9 mouse cellular contexts compared by ENCODE assay signal in the genomic region with DNA sequence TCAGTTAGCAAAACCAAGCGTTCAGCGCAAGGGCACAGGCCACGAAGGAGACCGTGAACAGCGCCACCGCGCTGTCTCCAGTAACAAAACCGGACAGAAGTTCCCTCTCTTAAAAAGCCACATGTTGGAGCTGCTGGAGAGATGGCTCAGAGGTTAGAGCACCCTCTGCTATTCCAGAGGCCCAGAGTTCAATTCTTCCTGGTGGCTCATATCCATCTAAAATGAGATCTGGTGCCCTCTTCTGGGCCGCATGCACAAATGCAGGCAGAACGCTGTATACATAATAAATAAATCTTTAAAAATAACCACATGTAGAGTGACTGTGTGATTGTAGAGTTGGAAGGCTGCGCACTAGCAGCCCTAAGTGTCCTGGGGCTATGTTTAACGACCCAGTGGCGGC. TPM values are rescaled to one million over a fixed set of nuclear protein-coding genes. Genes with fewer than 3 reads are reported as not detected.
DNase-seq lines count a peak whose midpoint lies in the region; ATAC-seq and TF ChIP-seq lines count a peak whose summit lies in the region.
"Had no signal": no experiment of that assay in that cellular context is flagged by ENCODE, and none has a peak within 500 bp of the region (broad histone marks: within the 10 kb centered on the region; RNA-seq: fewer than 3 reads in every experiment).

No protein-coding gene starts in this region.

- peak overlapping the region; percentile 77 for H3K9ac ChIP-seq in ES-E14 (ENCODE audit: insufficient read depth, low read depth, low read length, poor library complexity, severe bottlenecking)
- H3K9ac ChIP-seq: neural tube, embryonic 12.5 days had no signal

- ATAC-seq in megakaryocyte-erythroid progenitor cell, adult 5-6 weeks (replicated peaks; ENCODE audit: low FRiP score, low TSS enrichment, poor library complexity, severe bottlenecking) = peak; percentile 58; the same call in 1 of the 2 replicates

- in situ Hi-C loops in ES-E14 (cut with MboI; ENCODE audit: low sequenced_read_pairs in 2 of 2, unreplicated experiment in 2 of 2) = no loop called here

- H3K27ac ChIP-seq in left cerebral cortex, adult 2 months = no peak overlapping the region
- H3K27ac ChIP-seq in ES-E14 (ENCODE audit: insufficient read depth, low read depth, low read length, poor library complexity, severe bottlenecking) = peak overlapping the region; percentile 100
- H3K27ac ChIP-seq: neural tube, embryonic 12.5 days had no signal

- no peak for DNase-seq in left cerebral cortex, adult 2 months (ENCODE audit: extremely low spot score in 1 of 2, low spot score in 2 of 2)
- DNase-seq in left cerebral cortex, postnatal 25 days (ENCODE audit: low spot score in 2 of 2) = no peak
- no peak for DNase-seq in ES-E14 (ENCODE audit: low read depth, low spot score)
- peak; percentile 32 for DNase-seq in brain, adult 2 months (ENCODE audit: low read depth, low spot score)
- DNase-seq in cerebellum, adult 11-12 months = no peak
- DNase-seq in left cerebral cortex, postnatal 10 days (ENCODE audit: extremely low spot score in 1 of 2, low spot score in 2 of 2) = no peak

- H3K36me3 ChIP-seq in ES-E14 (ENCODE audit: control insufficient read depth, insufficient read depth, low read length, poor library complexity, severe bottlenecking) = peaks cover 40% of the 10 kb centered on the region
- H3K36me3 ChIP-seq: neural tube, embryonic 12.5 days had no signal

- intact Hi-C loops in left cerebral cortex, adult 2 months (cut with DNase I) = no loop called here
- intact Hi-C loops in left cerebral cortex, postnatal 25 days (cut with DNase I) = no loop called here
- intact Hi-C loops in left cerebral cortex, postnatal 10 days (cut with DNase I) = loop anchor here (10.0 kb wide), 1 partner anchor 219 kb away; no protein-coding TSS in a partner anchor

- H3K9me3 ChIP-seq in ES-E14 (ENCODE audit: control insufficient read depth, insufficient read depth, low read depth, low read length) = no peaks in the 10 kb centered on the region
- H3K9me3 ChIP-seq: neural tube, embryonic 12.5 days had no signal

- no peak overlapping the region for H3K4me3 ChIP-seq in left cerebral cortex, adult 2 months
- peak overlapping the region; percentile 69 to 83 for H3K4me3 ChIP-seq in ES-E14 (ENCODE audit: insufficient read depth in 1 of 2, low read depth in 1 of 2, low read length in 2 of 2, poor library complexity in 1 of 2, severe bottlenecking in 1 of 2)
- H3K4me3 ChIP-seq: neural tube, embryonic 12.5 days had no signal

- TF ChIP-seq CTCF in left cerebral cortex, adult 2 months (IDR thresholded peaks at IDR 0.05) = peak; percentile 67

- H3K4me1 ChIP-seq in ES-E14 (ENCODE audit: control insufficient read depth in 2 of 2, insufficient read depth in 2 of 2, low read length in 2 of 2, poor library complexity in 1 of 2) = peaks cover 3% of the 10 kb centered on the region in 2 experiments; a peak in 1 of 4 replicates

TF ChIP-seq in ES-E14, 5 proteins besides CTCF, POLR2A, EP300 and RAD21:
- TF ChIP-seq CHD2 (IDR thresholded peaks at IDR 0.05; ENCODE audit: low read depth, low read length) (no peak), ZNF384 (IDR thresholded peaks at IDR 0.05; ENCODE audit: low read depth, low read length) (no peak), MAFK (IDR thresholded peaks at IDR 0.05; ENCODE audit: insufficient read depth, low read depth, low read length) (no peak), HCFC1 (IDR thresholded peaks at IDR 0.05; ENCODE audit: borderline replicate concordance, insufficient read depth, low read length) (no peak), ZC3H11A (IDR thresholded peaks at IDR 0.05; ENCODE audit: borderline replicate concordance, low read depth, low read length) (no peak)

RNA-seq across cellular contexts. Expression of a gene that starts 1.7 kb away (rescaled TPM):
- total RNA-seq in left cerebral cortex, adult 2 months (2021) = under 1 TPM; 0.16 to 0.32 TPM
- total RNA-seq in left cerebral cortex, postnatal 25 days (2021) = under 1 TPM in 1 of 2 experiments, not detected in 1; 0.43 TPM
- total RNA-seq in ES-E14 (2012; rRNA removed) = 904 and 1,760 TPM in 2 replicates
- not detected in 2 replicates for total RNA-seq in megakaryocyte-erythroid progenitor cell, adult 5-6 weeks (2014; fragmentation: Nextera tagmentation)
- not detected in 2 replicates for total RNA-seq in megakaryocyte-erythroid progenitor cell, adult 5-6 weeks (2017)
- under 1 TPM in 1 of 2 experiments, not detected in 1; 0.39 TPM for total RNA-seq in left cerebral cortex, postnatal 10 days (2021)

RNA-seq across cellular contexts. Expression of a gene that starts 7.1 kb away (rescaled TPM):
- total RNA-seq in left cerebral cortex, adult 2 months (2021) = 1 to 10 TPM in 1 of 2 experiments, under 1 TPM in 1; 0.84 to 2.1 TPM
- 1 to 10 TPM in 1 of 2 experiments, under 1 TPM in 1; 0.73 to 2.1 TPM for total RNA-seq in left cerebral cortex, postnatal 25 days (2021)
- 20.2 and 20.8 TPM in 2 replicates for total RNA-seq in ES-E14 (2012; rRNA removed)
- 1.2 TPM in 1 of 2 replicates, not detected in the other for total RNA-seq in megakaryocyte-erythroid progenitor cell, adult 5-6 weeks (2014; fragmentation: Nextera tagmentation)
- total RNA-seq in megakaryocyte-erythroid progenitor cell, adult 5-6 weeks (2017) = 0.72 TPM in 1 of 2 replicates, not detected in the other
- total RNA-seq in left cerebral cortex, postnatal 10 days (2021) = 1 to 10 TPM in 1 of 2 experiments, under 1 TPM in 1; 0.92 to 1.6 TPM

RNA-seq across cellular contexts. Expression of a gene that starts 27.6 kb away (rescaled TPM):
- not detected for total RNA-seq in left cerebral cortex, adult 2 months (2021)
- total RNA-seq in left cerebral cortex, postnatal 25 days (2021) = not detected
- 1.0 TPM in 1 of 2 replicates, not detected in the other for total RNA-seq in ES-E14 (2012; rRNA removed)
- not detected in 2 replicates for total RNA-seq in megakaryocyte-erythroid progenitor cell, adult 5-6 weeks (2014; fragmentation: Nextera tagmentation)
- not detected in 2 replicates for total RNA-seq in megakaryocyte-erythroid progenitor cell, adult 5-6 weeks (2017)
- not detected for total RNA-seq in left cerebral cortex, postnatal 10 days (2021)
- total RNA-seq: left cerebral cortex, adult 18-20 months had no signal

RNA-seq across cellular contexts. Expression of a gene that starts 46.1 kb away (rescaled TPM):
- under 1 TPM; 0.19 to 0.48 TPM for total RNA-seq in left cerebral cortex, adult 2 months (2021)
- total RNA-seq in left cerebral cortex, postnatal 25 days (2021) = under 1 TPM; 0.18 to 0.46 TPM
- total RNA-seq in ES-E14 (2012; rRNA removed) = 0.62 and 1.1 TPM in 2 replicates
- total RNA-seq in megakaryocyte-erythroid progenitor cell, adult 5-6 weeks (2014; fragmentation: Nextera tagmentation) = not detected in 2 replicates
- total RNA-seq in megakaryocyte-erythroid progenitor cell, adult 5-6 weeks (2017) = not detected in 2 replicates
- total RNA-seq in left cerebral cortex, postnatal 10 days (2021) = under 1 TPM; 0.47 to 0.63 TPM

Comparison
In these comparisons a context has a peak if more than half of its experiments do, and no peak if none do; other contexts are left out.
1. RNA of a gene that starts 1.7 kb away (total RNA-seq): 904 to 1,760 TPM in ES-E14; 0.43 TPM in left cerebral cortex, postnatal 25 days, 0.39 TPM in left cerebral cortex, postnatal 10 days, 0.16 to 0.32 TPM in left cerebral cortex, adult 2 months and not detected in megakaryocyte-erythroid progenitor cell, adult 5-6 weeks; every median in the first group is over 100 times any median in the second.